Mouse (Mus musculus): ENCODE measurements around the gene Znhit6. TPM values are rescaled to one million over a fixed set of nuclear protein-coding genes. Genes with fewer than 3 reads are reported as not detected.
A peak's percentile ranks its signal among the peaks of the same experiment; 100 is the strongest.

Znhit6 gene
- total and polyA plus RNA-seq, 3 experiments: 54.4 to 188 (median 58.6) TPM

- H3K9ac ChIP-seq (ENCODE audit: insufficient read depth, low read depth): no peak overlapping the region
- no peak overlapping the region for H3K27ac ChIP-seq (ENCODE audit: insufficient read depth, low read depth)
- no peaks in the 10 kb centered on the region for H3K27me3 ChIP-seq (replicated peaks)
- no peak overlapping the region for H3K4me2 ChIP-seq (ENCODE audit: insufficient read depth, low read depth, poor library complexity, severe bottlenecking)
- peaks cover 4% of the 10 kb centered on the region for H3K9me3 ChIP-seq (replicated peaks; ENCODE audit: low read length)
- in situ Hi-C loops (cut with MboI; ENCODE audit: low pct_ligation_motif_present, low pct_unique_long_range_greater_than_20kb, low sequenced_read_pairs): loop anchor here (10.0 kb wide), 1 partner anchor 279 kb away; no protein-coding TSS in a partner anchor
- TF ChIP-seq ZC3H11A (IDR thresholded peaks at IDR 0.05; ENCODE audit: low read depth, low read length) (no peak), SIN3A (IDR thresholded peaks at IDR 0.05; ENCODE audit: low read length) (no peak), NRF1 (IDR thresholded peaks at IDR 0.05; ENCODE audit: low read depth, low read length) (no peak), MXI1 (IDR thresholded peaks at IDR 0.05; ENCODE audit: low read depth, low read length) (no peak), SMC3 (IDR thresholded peaks at IDR 0.05; ENCODE audit: low read depth, low read length) (no peak), NELFE (IDR thresholded peaks at IDR 0.05; ENCODE audit: low read depth, low read length) (no peak), EP300 (IDR thresholded peaks at IDR 0.05; ENCODE audit: low read length) (no peak), ETS1 (conservative IDR thresholded peaks at IDR 0.05; ENCODE audit: low read depth, low read length) (no peak), POLR2A (IDR thresholded peaks at IDR 0.05; ENCODE audit: low read depth, low read length) (no peak), HCFC1 (IDR thresholded peaks at IDR 0.05; ENCODE audit: low read depth, low read length) (no peak), MAX (IDR thresholded peaks at IDR 0.05; ENCODE audit: low read length) (no peak), BHLHE40 (IDR thresholded peaks at IDR 0.05; ENCODE audit: low read depth, low read length) (no peak), POLR2AphosphoS2 (IDR thresholded peaks at IDR 0.05; ENCODE audit: low read depth, low read length) (no peak), MAZ (IDR thresholded peaks at IDR 0.05; ENCODE audit: low read depth, low read length) (no peak), UBTF (IDR thresholded peaks at IDR 0.05; ENCODE audit: low read depth, low read length) (no peak), ZMIZ1 (IDR thresholded peaks at IDR 0.05; ENCODE audit: low read depth, low read length) (no peak)
- H3K36me3 ChIP-seq (replicated peaks in 1 of 2; ENCODE audit: control insufficient read depth in 1 of 2, insufficient read depth in 1 of 2, low read length in 1 of 2): no peaks in the 10 kb centered on the region
- H3K4me3 ChIP-seq (replicated peaks in 1 of 3; ENCODE audit: low read depth in 2 of 3, low read length in 2 of 3, poor library complexity in 1 of 3): no peak overlapping the region
- no peaks in the 10 kb centered on the region for H3K79me2 ChIP-seq (replicated peaks; ENCODE audit: control insufficient read depth, extremely low read depth, insufficient read depth, poor library complexity, severe bottlenecking)
- H3K4me1 ChIP-seq (ENCODE audit: control insufficient read depth in 1 of 2, insufficient read depth in 2 of 2): no peaks in the 10 kb centered on the region
- no peak for DNase-seq (ENCODE audit: extremely low read depth)
- dilution Hi-C loops (cut with MboI; ENCODE audit: extremely low pct_ligation_motif_present, extremely low pct_unique_long_range_greater_than_20kb, low sequenced_read_pairs): no loop called here
These were observed 50.1 kb downstream of the Znhit6 start for GRCm38 (mm10) chr3:145626063-145626462.

- Histone ChIP-seq H3K9ac (ENCODE audit: insufficient read depth, low read depth) (no peak overlapping the region), H3K4me2 (ENCODE audit: insufficient read depth, low read depth, poor library complexity, severe bottlenecking) (no peak overlapping the region), H3K27ac (ENCODE audit: insufficient read depth, low read depth) (no peak overlapping the region), H3K79me2 (replicated peaks; ENCODE audit: control insufficient read depth, extremely low read depth, insufficient read depth, poor library complexity, severe bottlenecking) (no peaks in the 10 kb centered on the region), H3K4me1 (ENCODE audit: control insufficient read depth in 1 of 2, insufficient read depth in 2 of 2) (no peaks in the 10 kb centered on the region), H3K27me3 (replicated peaks) (no peaks in the 10 kb centered on the region), H3K36me3 (replicated peaks in 1 of 2; ENCODE audit: control insufficient read depth in 1 of 2, insufficient read depth in 1 of 2, low read length in 1 of 2) (no peaks in the 10 kb centered on the region), H3K9me3 (replicated peaks; ENCODE audit: low read length) (peaks cover 6% of the 10 kb centered on the region), H3K4me3 (replicated peaks in 1 of 3; ENCODE audit: low read depth in 2 of 3, low read length in 2 of 3, poor library complexity in 1 of 3) (no peak overlapping the region)
- TF ChIP-seq CTCF (conservative IDR thresholded peaks at IDR 0.05 in 1 of 2, IDR thresholded peaks at IDR 0.05 in 1 of 2; ENCODE audit: low read depth in 2 of 2, low read length in 2 of 2) (peak; percentile 62 to 78; a peak in 3 of 4 replicates), CHD2 (IDR thresholded peaks at IDR 0.05; ENCODE audit: low read length) (no peak), MYC (IDR thresholded peaks at IDR 0.05; ENCODE audit: low read depth, low read length) (no peak), RAD21 (IDR thresholded peaks at IDR 0.05; ENCODE audit: low read depth, low read length) (peak; percentile 73), ELF1 (IDR thresholded peaks at IDR 0.05; ENCODE audit: low read depth, low read length) (0 out of 2 replicates have a peak, but pooled peaks have one; percentile 24), SMC3 (IDR thresholded peaks at IDR 0.05; ENCODE audit: low read depth, low read length) (peak; percentile 58), MAX (IDR thresholded peaks at IDR 0.05; ENCODE audit: low read length) (peak; percentile 46; the same call in 1 of the 2 replicates)
- in situ Hi-C loops (cut with MboI; ENCODE audit: low pct_ligation_motif_present, low pct_unique_long_range_greater_than_20kb, low sequenced_read_pairs) (loop anchor here (10.0 kb wide), 1 partner anchor 277 kb away; no protein-coding TSS in a partner anchor), dilution Hi-C loops (cut with MboI; ENCODE audit: extremely low pct_ligation_motif_present, extremely low pct_unique_long_range_greater_than_20kb, low sequenced_read_pairs) (no loop called here)
- peak; percentile 62 for DNase-seq (ENCODE audit: extremely low read depth)
These were observed 51.8 kb downstream of the Znhit6 start for GRCm38 (mm10) chr3:145627830-145628229.
